Mouse (Mus musculus) hindbrain, embryonic 14.5 days (tissue): ENCODE results near the gene Clca4a. TPM values are rescaled to one million over a fixed set of nuclear protein-coding genes. Genes with fewer than 3 reads are reported as not detected.
"Not testable (repeated sequence)": the region's sequence is repeated elsewhere in the genome, so short reads cannot be mapped to it uniquely, and the experiment has no call there.

Experiments
- ATAC-seq: fragments of 200-750 bp; cut with Nextera tagmentation; 2 replicates; pipeline ENCODE4 v1.8.0; 2017; ENCODE audit warnings: moderate number of reproducible peaks, mild to moderate bottlenecking, moderate TSS enrichment, moderate library complexity; ENCODE audit not compliant: low FRiP score
- DNase-seq: peaks from one replicate; pipeline ENCODE4 v3.0.0-alpha.2; 2015; ENCODE audit warnings: low spot score
- H3K27ac ChIP-seq: fragments of 300-500 bp; sonication (generic); 2 replicates; pipeline ENCODE4 v1.5.1; 2014; ENCODE audit warnings: mild to moderate bottlenecking, moderate library complexity
- H3K27me3 ChIP-seq: fragments of 300-500 bp; sonication (generic); 2 replicates; pipeline ENCODE4 v1.6.1; 2014; ENCODE audit warnings: mild to moderate bottlenecking, low read length, mixed read lengths; ENCODE audit not compliant: control insufficient read depth, insufficient read depth
- H3K36me3 ChIP-seq: fragments of 300-500 bp; sonication (generic); replicated peaks from 2 replicates; pipeline ENCODE4 v1.6.1; 2014; ENCODE audit not compliant: control insufficient read depth, insufficient read depth
- H3K4me1 ChIP-seq: fragments of 300-500 bp; sonication (generic); replicated peaks from 2 replicates; pipeline ENCODE4 v1.6.1; 2014; ENCODE audit warnings: antibody characterized with exemption, low read length, mixed read lengths; ENCODE audit not compliant: control insufficient read depth, insufficient read depth
- H3K4me2 ChIP-seq: fragments of 300-500 bp; sonication (generic); replicated peaks from 2 replicates; pipeline ENCODE4 v1.6.1; 2014; ENCODE audit warnings: mild to moderate bottlenecking, moderate library complexity
- H3K4me3 ChIP-seq: fragments of 300-500 bp; sonication (generic); replicated peaks from 2 replicates; pipeline ENCODE4 v1.5.1; 2014; ENCODE audit warnings: mild to moderate bottlenecking, low read length
- H3K9ac ChIP-seq: fragments of 300-500 bp; sonication (generic); 2 replicates; pipeline ENCODE4 v1.6.1; 2014
- H3K9me3 ChIP-seq: fragments of 300-500 bp; sonication (generic); 2 replicates; pipeline ENCODE4 v1.6.1; 2016; ENCODE audit warnings: low read length; ENCODE audit not compliant: control insufficient read depth
- WGBS: fragments of 180-500 bp; shearing (Covaris S2); extraction: QIAGEN DNeasy Blood & Tissue Kit; methylation state at CpG from one replicate; pipeline ENCODE4 v1.1.7; 2014; 5-methylcytosine and 5-hydroxymethylcytosine counted together
- polyA plus RNA-seq: library from polyadenylated mRNA; unstranded; fragments of >200 nt; fragmentation: Nextera tagmentation; extraction: Ambion mirVana; gene quantifications from 2 replicates; pipeline ENCODE4 v1.2.1, GENCODE M21; 2014

Clca4a gene
- polyA plus RNA-seq, 1 experiment from 2014 or later = not detected

DNA sequence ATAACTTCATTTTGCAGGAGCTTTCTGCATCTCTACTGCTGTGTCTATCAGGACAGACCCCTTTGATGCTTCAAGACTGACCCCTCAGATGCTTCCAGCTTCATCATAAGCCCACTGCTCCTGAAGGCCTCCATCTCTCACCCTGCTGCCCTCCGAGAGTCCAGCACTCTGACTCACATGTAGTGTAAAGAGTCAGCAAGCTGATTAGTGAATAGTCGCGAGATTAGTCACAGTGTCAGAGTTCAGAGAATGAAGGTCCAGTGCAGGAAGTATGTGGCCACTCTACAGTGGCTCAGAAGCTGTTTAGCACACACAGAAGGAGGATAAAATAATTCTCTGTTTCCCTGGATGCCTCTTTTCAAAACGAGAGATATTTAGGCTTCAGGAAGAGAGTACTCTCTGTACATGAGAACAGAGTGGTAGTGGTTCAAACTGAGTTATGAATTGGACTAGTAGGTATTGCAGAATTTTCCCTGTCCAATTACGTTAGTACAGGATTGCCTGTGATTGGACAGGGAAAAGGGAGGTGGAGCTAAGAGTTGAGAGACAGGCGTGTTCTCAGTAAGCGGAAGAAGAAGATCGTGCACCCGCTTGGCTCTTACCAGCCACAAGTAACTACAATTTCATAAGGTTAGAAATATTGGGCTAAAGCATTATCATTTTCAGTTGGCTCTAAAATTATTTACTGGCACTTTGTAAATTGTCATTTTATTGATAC lies 3.1 kb downstream of the Clca4a start:
- no peak for ATAC-seq
- whole genome bisulfite sequencing = 76% methylated on average over 9 of the region's 9 CpGs

DNA sequence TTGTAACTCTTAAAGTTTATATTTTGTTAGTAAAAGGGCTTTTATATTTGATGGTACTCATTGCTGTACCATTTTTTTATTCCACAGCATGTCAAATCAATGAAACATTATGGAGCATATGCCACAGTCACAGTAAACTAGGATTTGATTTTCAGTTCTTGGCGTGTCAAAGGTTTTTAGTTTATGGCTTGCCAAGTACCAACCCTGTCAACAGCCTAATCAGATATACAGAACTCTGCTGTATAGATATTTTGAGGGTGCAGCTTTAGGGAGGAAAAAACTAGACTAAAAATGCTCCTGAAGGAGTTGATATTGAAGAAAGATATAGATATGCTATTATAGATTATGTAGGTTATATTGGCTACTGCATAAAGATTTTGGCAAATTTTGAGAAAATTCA lies 5.1 kb downstream of the Clca4a start:
- no peaks in the 10 kb centered on the region for H3K36me3 ChIP-seq
- H3K9me3 ChIP-seq = no peaks in the 10 kb centered on the region
- H3K4me3 ChIP-seq = no peak overlapping the region
- no peak overlapping the region for H3K4me2 ChIP-seq
- no peak overlapping the region for H3K9ac ChIP-seq
- no peaks in the 10 kb centered on the region for H3K27me3 ChIP-seq
- no peak for ATAC-seq
- 87% methylated on average over 1 of the region's 1 CpGs for WGBS
- H3K27ac ChIP-seq = no peak overlapping the region
- no peaks in the 10 kb centered on the region for H3K4me1 ChIP-seq
- DNase-seq = no peak

More for the DNA sequence above, 3.1 kb downstream of the Clca4a start:
- Histone ChIP-seq H3K9me3 (no peaks in the 10 kb centered on the region), H3K27me3 (no peaks in the 10 kb centered on the region), H3K4me3 (no peak overlapping the region), H3K27ac (no peak overlapping the region), H3K4me1 (no peaks in the 10 kb centered on the region), H3K36me3 (no peaks in the 10 kb centered on the region), H3K4me2 (no peak overlapping the region), H3K9ac (no peak overlapping the region)
- no peak for DNase-seq

DNA sequence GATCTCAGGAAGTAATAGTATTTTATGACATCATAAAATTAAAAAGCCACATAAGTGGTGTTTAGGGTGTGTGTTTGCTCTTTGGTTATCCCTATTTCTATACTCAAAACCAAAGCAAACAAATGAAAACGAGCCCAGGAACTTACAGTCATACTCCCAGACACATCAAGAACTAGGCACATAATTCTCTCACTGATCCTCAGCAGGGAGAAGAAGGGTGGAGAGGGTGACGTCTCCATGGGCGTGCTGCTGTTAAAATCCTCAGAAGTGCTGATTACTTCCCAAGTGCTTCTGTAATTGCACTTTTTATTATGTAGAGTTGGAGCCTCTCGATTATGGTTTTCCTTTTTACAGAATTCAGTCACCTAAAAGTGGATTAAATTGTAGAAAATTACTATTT lies 8.8 kb downstream of the Clca4a start:
- Histone ChIP-seq H3K4me1 (no peaks in the 10 kb centered on the region), H3K4me3 (no peak overlapping the region), H3K4me2 (no peak overlapping the region), H3K27me3 (no peaks in the 10 kb centered on the region), H3K36me3 (no peaks in the 10 kb centered on the region), H3K27ac (no peak overlapping the region), H3K9ac (no peak overlapping the region), H3K9me3 (no peaks in the 10 kb centered on the region)
- ATAC-seq (no peak), DNase-seq (no peak)
- WGBS = 77% methylated on average over 4 of the region's 4 CpGs

- no peaks in the 10 kb centered on the region for H3K9me3 ChIP-seq
- H3K4me3 ChIP-seq = no peak overlapping the region
- H3K27ac ChIP-seq = no peak overlapping the region
- H3K4me2 ChIP-seq = no peak overlapping the region
- DNase-seq = no peak
- H3K27me3 ChIP-seq = no peaks in the 10 kb centered on the region
- H3K9ac ChIP-seq = no peak overlapping the region
- no peaks in the 10 kb centered on the region for H3K4me1 ChIP-seq
- no peak for ATAC-seq
- no peaks in the 10 kb centered on the region for H3K36me3 ChIP-seq
- 67% methylated on average over 4 of the region's 4 CpGs for WGBS
Observed at GRCm38 (mm10) chr3:144950829-144951228, 24.0 kb downstream of the Clca4a start.

DNA sequence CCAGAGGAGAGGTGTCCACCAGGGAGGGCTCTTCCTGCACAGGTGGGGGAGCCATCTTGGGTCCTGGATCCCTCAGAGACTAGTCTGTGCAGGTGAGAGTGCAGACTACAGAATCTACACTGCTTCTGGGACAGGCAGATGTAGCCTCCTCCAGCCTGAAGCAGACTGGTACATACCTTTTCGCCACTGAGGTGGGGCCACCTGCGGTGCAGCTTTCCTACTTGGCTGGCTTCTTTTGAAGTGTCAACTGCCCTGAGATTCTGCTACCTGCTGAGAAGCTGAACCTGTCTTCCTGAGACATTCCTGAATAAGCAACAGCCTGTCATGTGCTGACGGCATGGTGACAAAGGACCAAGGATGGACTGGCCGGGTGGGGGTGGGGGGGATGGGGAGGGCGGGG lies 27.5 kb downstream of the Clca4a start:
- not testable (repeated sequence) for H3K9ac ChIP-seq, H3K4me3 ChIP-seq, H3K36me3 ChIP-seq, H3K27ac ChIP-seq, H3K4me1 ChIP-seq, H3K9me3 ChIP-seq, H3K4me2 ChIP-seq, H3K27me3 ChIP-seq, ATAC-seq, DNase-seq
- 16% methylated on average over 5 of the region's 5 CpGs for WGBS

GRCm38 (mm10) chr3:144933625-144934024 lies 41.2 kb downstream of the Clca4a start:
- not testable (repeated sequence) for H3K27me3 ChIP-seq, H3K36me3 ChIP-seq, DNase-seq, H3K4me1 ChIP-seq, H3K27ac ChIP-seq, ATAC-seq, H3K9ac ChIP-seq, H3K4me2 ChIP-seq, H3K9me3 ChIP-seq, H3K4me3 ChIP-seq

DNA sequence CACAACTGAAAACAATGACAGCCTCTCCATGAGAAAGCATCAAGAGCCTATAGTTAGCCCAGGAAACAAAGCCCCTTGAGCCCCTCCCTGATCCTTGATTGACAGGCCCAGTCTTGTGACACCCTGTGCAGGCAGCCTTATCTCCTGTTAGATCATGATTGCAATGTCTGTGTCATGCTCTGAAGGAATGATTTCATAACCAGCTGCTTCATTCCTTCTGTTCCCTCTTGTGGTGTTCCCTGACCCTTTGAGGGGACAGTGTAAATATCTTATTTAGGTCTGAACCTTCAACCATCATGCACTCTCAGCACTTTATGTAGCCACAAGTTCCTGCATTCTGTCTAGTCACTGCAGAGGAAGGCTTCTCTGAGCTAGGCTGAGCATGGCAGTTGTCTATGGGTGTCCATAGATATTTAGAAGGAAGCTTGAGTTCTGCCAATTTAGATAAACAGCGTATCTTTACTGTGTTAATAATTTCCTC lies 41.8 kb downstream of the Clca4a start:
- no peak overlapping the region for H3K4me2 ChIP-seq
- DNase-seq (no peak), ATAC-seq (no peak)
- H3K9me3 ChIP-seq = no peaks in the 10 kb centered on the region
- 90% methylated on average over 1 of the region's 1 CpGs for WGBS
- H3K9ac ChIP-seq = no peak overlapping the region
- no peak overlapping the region for H3K4me3 ChIP-seq
- H3K27me3 ChIP-seq = no peaks in the 10 kb centered on the region
- no peak overlapping the region for H3K27ac ChIP-seq
- H3K4me1 ChIP-seq = no peaks in the 10 kb centered on the region
- H3K36me3 ChIP-seq = no peaks in the 10 kb centered on the region

DNA sequence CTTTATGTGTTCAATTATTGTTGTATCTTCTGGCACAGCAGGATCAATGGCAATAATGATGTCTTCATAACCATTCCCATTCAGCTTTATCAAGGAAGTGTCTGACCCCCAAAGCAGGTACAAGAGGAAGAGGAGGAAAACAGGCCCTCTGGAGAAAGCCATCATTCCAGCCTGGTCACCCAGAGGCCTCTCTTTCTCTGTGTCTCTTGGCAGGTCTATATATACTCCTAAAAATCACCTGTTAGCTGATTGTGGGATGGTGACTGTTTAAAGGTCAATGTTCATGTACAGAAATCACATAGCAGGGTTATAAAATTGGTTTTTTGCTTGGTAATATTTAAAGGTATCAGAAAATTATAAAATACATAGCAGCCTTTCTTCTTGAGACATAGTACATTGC lies 42.5 kb downstream of the Clca4a start, which contains the start of gene Clca4b:
Gene Clca4b (minus strand): TSS at position 195 of the 400 bp plus-strand sequence.
- Histone ChIP-seq H3K27ac (no peak within 1 kb of the TSS), H3K9me3 (no peaks in the 10 kb centered on the region), H3K4me3 (no peak within 1 kb of the TSS), H3K36me3 (no peaks in the 10 kb centered on the region), H3K27me3 (no peaks in the 10 kb centered on the region), H3K4me2 (no peak within 1 kb of the TSS), H3K4me1 (no peaks in the 10 kb centered on the region), H3K9ac (no peak within 1 kb of the TSS)
- ATAC-seq (no peak), DNase-seq (no peak)

DNA sequence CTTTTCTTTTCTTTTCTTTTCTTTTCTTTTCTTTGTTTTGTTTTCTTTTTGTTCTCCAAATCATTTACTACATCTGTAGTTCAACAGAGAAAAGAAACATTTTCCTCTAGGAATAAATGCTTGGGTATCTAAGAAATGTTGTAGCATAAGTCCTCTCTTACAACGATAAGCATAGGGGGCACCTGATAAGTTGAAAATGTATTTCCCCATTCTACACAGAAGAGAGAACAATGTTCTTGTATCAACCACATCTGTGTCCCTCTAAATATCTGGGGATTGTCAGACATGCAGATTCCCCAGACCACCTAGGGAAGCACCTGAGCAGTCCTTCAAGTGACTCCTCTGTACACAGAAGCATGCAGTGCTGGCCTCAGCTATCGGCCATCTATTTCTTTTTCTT lies 60.8 kb downstream of the Clca4a start:
- H3K27me3 ChIP-seq = no peaks in the 10 kb centered on the region
- ATAC-seq (no peak), DNase-seq (no peak)
- no peak overlapping the region for H3K4me2 ChIP-seq
- H3K4me1 ChIP-seq = no peaks in the 10 kb centered on the region
- no peak overlapping the region for H3K9ac ChIP-seq
- 94% methylated on average over 2 of the region's 2 CpGs for WGBS
- no peak overlapping the region for H3K27ac ChIP-seq
- no peaks in the 10 kb centered on the region for H3K9me3 ChIP-seq
- no peak overlapping the region for H3K4me3 ChIP-seq
- no peaks in the 10 kb centered on the region for H3K36me3 ChIP-seq
